Mouse (Mus musculus) megakaryocyte, embryonic 14.5 days (primary cell): ENCODE data around the gene Stk24.

Experiments
- FLI1 ChIP-seq: IDR thresholded peaks from 2 replicates; pipeline ENCODE4 v1.6.1; 2012; ENCODE audit warnings: low read length, inconsistent platforms, mixed read lengths
- GATA1 ChIP-seq: IDR thresholded peaks from 3 replicates; pipeline ENCODE4 v1.6.1; 2012; ENCODE audit warnings: mixed read lengths, low read length, inconsistent platforms, borderline replicate concordance

GRCm38 (mm10) chr14:121399676-121400075 is 19.9 kb upstream of the Stk24 start:
- no peak for TF ChIP-seq GATA1
- no peak for TF ChIP-seq FLI1
